Mouse (Mus musculus) embryo, embryonic 11.5 days (tissue): Measurements from ENCODE around the gene Scn2b.

Experiments used
- DNase-seq: peaks from one replicate; pipeline ENCODE4 v3.0.0-alpha.2; 2012; ENCODE audit warnings: low read depth, low spot score

The Scn2b gene

DNA sequence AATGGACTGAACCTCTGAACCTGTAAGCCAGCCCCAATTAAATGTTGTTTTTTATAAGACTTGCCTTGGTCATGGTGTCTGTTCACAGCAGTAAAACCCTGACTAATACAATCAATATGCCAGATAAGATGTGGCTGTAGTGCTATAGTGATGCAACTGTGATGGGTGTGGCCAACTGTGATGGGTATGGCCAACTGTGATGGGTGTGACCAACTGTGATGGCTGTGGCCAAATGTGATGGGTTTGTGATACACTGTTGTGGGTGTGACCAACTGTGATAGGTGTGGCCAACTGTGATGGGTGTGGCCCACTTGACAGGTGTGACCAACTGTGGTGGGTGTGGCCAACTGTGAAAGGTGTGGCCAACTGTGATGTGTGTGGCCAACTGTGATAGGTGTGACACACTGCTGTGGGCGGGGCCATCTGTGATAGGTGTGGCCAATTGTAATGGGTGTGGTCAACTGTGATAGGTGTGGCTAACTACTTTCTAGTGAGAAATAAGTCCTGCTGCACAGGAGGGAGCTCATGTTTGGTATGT lies 53.6 kb downstream of the Scn2b start:
- DNase-seq, result no peak

DNA sequence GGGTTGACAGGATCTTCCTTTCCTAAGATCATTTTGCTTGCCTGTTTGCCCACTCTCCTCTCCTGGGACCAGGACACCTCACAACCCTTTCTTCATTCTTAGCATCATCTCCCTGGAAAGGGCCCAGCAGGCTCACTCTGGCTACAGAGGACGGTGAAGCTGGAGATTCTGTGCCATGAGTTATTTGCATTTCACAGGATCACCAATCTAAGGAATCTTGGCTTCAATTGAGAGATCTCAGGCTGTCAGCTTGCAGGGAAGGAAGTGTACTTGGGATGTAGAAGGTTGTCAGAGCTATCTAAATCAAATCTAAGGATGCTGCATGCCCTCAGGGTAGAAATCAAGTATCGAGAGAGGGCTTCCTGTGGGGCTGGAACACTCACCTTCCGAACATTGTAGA lies 55.9 kb downstream of the Scn2b start:
- no peak for DNase-seq

DNA sequence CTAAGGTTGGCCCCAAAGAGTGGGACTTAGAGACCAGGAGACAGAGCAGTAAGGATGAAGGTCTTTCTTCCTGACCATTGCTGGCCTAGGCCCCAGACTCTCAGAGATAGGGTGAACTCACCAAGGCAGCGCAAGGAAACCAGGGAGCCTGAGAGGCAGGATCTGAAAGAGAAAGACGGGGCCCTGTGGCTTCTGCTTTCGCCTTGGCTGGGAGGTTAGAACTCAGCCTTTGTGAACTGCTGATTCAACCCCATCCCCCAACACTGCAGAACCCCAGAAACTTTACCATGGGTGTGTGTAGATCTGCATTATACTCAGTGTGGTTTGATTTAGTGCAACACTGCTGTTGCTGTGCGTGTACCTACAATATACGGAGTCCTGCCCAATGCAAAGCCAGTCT lies 61.7 kb downstream of the Scn2b start:
- DNase-seq, result no peak
